Mouse (Mus musculus) heart, adult 2 months (tissue): ENCODE results near the gene Mfn1.

Experiments
- EP300 ChIP-seq: fragments of 200-500 bp; IDR thresholded peaks from 2 replicates; pipeline ENCODE4 v1.6.1; 2011; ENCODE audit warnings: low read depth, low read length, control low read depth; ENCODE audit not compliant: insufficient read depth
- POLR2A ChIP-seq: fragments of 200-500 bp; IDR thresholded peaks from 2 replicates; pipeline ENCODE4 v1.6.1; 2011; ENCODE audit warnings: mild to moderate bottlenecking, low read depth, low read length, control low read depth; ENCODE audit not compliant: insufficient read depth

DNA sequence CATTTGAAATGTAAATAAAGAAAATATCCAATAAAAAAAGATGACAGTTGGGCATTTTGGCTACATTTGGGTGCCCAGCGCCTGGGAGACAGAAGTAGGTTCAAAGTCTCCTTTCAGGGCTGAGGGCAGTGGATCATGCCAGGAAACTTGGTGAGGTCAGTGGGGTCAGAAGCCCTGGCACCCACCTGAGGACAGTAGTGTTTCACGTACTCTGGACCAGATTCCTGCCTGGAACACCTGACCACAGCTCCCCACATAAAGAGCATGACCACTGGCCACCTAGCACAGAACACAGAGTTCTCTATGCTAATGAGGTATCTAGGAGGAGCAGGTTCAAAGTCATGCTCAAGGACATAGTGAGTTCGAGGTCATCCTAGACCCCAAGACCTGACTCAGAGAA lies 45.9 kb downstream of the Mfn1 start:
- TF ChIP-seq EP300 (no peak), POLR2A (no peak)
